Mouse (Mus musculus): ENCODE measurements around the gene Mecr. TPM values are rescaled to one million over a fixed set of nuclear protein-coding genes. Genes with fewer than 3 reads are reported as not detected.
"Not testable (repeated sequence)": the region's sequence is repeated elsewhere in the genome, so short reads cannot be mapped to it uniquely, and the experiment has no call there.

The Mecr gene
- 10 to 100 TPM; 21.0 to 21.1 TPM for total RNA-seq (2021)
- long read RNA-seq, experiment 1, transcript Mecr-201 (10 exons, 1,337 nt), result major isoform, 29 of 31 reads
- long read RNA-seq, experiment 1, partial matches to known transcripts, result 0 of 31 reads
- long read RNA-seq, experiment 1, other reads (novel, unspliced or antisense), result 2 of 31 reads
- long read RNA-seq, experiment 2, transcript Mecr-201 (10 exons, 1,337 nt), result major isoform, 26 of 31 reads
- long read RNA-seq, experiment 2, partial matches to known transcripts, result 1 of 31 reads
- long read RNA-seq, experiment 2, other reads (novel, unspliced or antisense), result 3 of 31 reads

DNA sequence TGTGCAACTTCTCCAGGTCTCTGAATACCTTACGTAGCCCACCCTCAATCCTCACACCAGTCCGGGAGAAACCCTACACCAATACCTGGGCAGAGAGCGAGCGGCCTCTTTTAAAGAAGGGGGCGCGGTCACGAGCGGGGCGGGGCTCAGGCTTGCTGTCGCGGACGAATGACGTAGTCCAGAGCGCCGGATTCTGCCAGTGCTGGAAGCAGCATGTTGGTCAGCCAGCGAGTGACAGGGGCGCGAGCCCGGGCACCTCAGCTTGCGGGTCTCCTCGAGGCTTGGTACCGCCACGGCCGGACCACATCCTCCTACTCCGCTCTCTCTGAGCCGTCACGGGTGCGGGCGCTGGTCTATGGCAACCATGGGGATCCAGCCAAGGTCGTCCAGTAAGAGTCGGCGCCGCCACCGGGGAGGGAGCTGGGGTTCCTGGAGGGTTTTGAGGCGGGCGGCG is at the start of gene Mecr:
Gene Mecr, plus strand, starts transcription at position 181 of the 454 bp plus-strand sequence.
- peak; percentile 86 to 93 for DNase-seq (ENCODE audit: low spot score in 2 of 2)

DNA sequence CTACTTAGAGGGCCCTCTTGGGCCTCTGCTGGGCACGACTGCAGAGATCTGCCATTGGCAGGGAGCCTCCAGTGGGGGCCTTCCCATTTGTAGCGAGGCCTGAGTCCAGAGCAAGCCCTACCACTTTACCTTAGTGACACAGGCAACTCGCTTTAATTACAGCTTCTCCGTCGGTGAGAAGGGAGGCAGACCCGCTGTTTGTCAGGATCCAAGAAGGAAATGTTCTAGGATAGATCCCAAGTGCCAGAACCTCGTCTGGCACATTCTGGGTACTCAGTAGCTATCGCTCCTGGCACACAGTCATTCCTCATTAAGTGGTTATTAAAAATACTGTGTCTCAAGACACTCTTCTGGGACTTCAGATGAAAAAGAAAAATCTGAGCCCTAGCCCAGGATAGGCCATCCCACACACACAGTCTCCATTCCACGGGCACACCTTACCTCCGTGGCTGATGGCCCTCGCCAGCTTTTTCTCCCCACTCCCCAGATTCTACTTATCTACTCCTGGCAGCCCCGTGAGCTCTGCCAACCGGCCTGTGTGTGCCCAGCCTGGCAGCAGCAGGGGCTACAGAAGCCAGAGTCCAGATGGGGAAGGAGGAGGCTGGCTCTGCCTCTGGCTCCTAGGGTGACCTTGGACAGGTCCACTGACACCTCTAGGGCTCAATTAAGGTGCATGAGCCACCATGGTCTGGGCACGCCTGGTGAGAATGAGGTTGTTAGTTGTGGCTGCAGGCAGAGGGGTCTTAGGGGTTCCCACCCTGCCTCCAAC is 46.8 kb upstream of the Mecr start:
- no peak for DNase-seq (ENCODE audit: low spot score in 2 of 2)

DNA sequence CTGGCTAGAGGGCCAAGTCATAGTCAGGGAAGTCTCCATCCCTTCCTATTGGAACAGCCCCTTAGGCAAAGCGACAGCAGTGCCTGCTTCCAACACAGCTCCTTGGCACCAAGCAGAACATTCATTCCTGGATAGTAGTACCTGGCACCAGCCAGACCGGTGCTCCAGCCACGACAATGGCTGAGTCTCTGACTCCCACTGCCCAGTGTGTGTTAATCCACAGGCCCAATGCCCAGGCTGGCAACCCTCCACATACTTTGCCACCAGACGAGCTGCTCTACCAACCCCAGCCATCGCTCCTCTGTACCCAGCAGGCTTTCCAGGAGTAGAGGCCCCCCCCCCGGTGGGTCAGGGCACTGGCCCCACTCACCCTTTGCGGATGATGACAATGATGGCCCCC is 45.8 kb upstream of the Mecr start:
- peak in 1 of 2 experiments; percentile 37 for DNase-seq (ENCODE audit: low spot score in 2 of 2)

DNA sequence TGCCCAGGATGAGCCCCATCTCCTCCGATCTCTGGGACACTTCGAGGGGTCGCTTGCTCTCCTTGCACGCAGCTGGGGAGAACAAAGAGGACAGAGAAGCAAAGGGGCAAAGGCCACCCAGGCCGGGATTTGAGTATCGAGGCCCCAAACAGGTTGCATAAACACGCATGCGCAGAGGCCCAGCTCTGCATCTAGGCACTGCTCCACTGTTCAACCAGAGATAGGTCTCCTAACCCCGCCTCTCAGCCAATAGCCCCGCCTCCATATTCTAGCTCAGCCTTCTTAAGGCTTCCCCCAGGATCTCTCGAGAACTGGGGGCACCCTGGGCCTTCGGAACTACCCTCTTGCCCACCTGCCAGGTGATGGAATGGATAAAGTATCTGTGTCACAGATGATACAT is 45.4 kb upstream of the Mecr start:
- DNase-seq (ENCODE audit: low spot score in 2 of 2), result no peak

DNA sequence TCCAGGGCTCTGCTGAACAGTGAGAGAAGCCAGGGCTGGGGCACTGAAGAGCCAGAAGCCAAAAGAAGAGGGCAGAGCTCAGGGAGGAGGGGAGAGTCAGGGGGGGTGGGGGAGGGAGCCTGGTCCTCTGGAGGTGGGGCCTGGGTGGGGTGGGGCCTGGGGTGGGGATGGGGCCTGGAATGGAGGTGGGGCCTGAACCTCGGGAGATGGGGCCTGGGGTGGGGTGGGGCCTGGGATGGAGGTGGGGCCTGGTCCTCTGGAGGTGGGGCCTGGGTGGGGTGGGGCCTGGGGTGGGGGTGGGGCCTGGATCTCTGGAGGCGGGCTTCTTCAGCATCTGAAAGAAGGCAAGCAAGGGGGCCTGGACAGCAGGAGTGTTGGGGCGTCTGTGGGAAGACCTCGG is 44.3 kb upstream of the Mecr start:
- DNase-seq (ENCODE audit: low spot score in 2 of 2), result no peak

DNA sequence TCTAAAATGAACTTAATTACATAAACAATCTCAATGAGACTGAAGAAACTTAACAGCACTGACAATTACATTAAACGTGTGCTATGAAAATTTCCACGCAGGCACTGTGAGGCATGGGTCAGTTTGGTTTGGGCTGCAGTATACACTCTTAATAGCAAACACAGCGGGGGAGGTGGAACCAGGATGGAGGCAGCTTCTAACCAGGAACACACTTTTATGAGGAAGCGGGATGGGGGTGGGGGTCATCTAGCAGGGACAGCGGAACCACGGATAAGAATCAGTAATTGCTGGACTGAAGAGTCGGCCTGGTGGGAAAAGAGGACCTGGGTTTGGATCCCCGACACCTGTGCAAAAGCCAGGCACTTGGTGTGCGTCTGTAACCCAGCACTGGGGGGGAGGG is 39.4 kb upstream of the Mecr start:
- no peak for DNase-seq (ENCODE audit: low spot score in 2 of 2)

DNA sequence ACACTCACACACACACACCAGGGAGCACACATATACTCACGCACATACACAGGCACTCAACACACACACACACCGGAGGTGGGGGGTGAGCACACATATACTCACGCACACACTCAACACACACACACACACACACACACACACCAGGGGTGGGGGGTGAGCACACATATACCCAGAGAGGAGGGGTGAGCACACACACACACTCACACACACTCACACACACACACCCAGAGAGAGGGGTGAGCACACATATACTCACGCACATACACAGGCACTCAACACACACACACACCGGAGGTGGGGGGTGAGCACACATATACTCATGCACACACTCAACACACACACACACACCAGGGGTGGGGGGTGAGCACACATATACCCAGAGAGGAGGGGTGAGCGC is 38.5 kb upstream of the Mecr start:
- not testable (repeated sequence) for DNase-seq (ENCODE audit: low spot score in 2 of 2)

DNA sequence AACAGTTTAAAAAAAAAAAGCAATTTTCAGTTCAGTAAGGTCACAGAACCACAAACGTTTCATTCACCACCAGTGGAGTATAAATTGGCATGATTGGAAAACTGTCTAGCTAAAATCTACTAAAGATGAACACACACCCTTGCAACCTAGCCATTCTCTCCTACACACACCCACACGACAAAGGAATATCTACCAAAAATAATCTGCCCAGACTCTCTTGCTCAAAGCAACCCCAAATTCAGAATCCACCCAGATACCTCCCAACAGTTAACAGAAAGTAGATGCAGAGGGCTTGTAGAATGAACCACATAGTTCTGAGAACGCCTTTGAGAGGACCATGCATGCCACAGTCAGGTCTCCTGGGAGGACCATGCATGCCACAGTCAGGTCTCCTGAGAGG is 38.0 kb upstream of the Mecr start:
- DNase-seq (ENCODE audit: low spot score in 2 of 2), result no peak

DNA sequence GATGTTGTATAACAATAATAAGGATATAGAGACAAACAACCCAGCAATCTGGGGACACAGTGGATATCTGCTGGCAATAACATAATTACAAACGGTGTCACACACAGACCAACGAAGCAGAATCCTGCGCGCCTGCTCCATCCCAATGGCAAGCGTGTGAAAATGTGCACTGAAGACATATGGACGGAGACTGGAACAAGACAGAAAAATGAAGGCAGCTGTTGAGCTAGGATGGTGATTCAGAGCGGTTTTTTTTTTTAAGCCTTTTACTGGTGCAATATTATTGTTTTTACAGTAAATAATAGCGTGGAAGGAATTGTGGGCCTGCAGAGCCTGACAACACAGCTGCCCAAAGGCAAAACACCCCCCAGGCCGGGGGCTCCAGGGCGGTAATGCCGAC is 30.8 kb upstream of the Mecr start:
- DNase-seq (ENCODE audit: low spot score in 2 of 2), result no peak

DNA sequence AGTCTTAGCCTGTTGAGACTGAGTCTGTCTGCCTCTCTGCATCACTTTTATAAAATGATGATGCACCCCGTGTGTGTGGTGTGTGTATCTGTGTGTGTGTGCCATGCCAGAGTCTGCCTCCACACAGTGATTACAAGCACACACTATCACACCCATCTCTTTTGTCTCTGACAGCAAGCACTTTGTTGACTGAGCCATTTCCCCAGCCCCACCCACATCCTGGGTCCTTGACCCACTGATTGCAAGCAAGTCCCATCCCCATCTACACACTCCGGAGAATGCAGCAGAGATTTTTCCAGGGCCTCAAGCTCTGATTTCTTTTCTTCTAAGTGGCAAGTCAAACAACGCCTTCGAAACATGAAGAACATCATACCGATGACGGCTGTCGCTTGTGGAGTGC is 29.5 kb upstream of the Mecr start:
- DNase-seq (ENCODE audit: low spot score in 2 of 2), result no peak

DNA sequence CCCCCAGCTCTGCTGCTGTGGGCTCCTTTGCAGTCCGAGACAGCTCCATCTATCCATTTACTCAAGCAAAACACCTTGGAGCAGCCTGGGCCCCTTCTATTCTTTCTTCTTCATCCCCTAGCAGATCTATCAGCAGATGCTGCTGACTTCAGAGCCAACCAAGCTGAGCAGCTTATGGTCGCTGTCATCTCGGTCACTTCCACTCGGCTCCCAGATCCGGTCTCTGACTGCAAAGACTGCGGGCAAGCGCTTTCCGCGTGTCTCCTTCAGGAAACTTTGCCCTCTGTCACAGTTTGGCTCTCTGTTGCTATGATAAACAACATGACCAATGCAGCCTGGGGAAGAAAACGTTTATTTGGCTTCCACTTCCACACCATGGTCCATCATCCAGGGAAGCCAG is 28.4 kb upstream of the Mecr start:
- no peak for DNase-seq (ENCODE audit: low spot score in 2 of 2)

DNA sequence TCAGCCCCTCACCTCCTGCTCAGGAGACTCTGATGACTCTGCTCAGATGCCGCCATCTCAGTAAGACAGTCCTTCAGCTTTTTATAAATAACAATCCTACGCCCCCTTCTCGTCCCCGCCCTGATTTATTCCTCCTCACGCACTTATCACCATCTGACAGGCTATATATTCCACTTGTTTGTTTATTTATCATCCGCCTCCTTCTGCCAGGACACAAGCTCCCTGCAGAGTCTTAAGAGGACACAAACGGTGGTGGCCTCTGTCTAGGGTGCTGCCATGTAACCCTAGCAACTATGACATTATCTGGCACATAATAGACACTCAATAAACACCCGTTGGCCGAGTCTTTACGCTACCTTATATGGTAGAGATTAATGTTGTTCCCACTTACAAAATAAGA is 27.5 kb upstream of the Mecr start:
- DNase-seq (ENCODE audit: low spot score in 2 of 2), result no peak

DNA sequence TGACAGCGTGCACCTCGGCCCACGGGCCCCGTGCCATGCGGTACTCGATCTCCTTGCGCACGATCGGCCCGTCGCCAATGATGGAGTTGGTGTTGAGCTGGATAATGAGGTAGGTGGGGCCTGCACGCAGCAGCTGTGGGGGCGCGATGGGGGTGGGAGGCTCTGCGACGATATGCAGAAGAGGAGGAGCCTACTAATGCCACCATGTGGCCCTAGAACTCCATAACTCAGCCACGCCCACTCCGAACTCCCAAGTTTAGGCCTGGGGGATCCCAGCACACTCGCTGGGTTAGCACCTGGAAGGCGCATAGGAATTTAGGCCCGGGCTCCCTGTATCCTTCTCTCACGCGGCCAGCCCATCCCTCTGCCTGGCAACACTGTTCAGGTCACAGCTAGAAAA is 24.3 kb upstream of the Mecr start:
- DNase-seq (ENCODE audit: low spot score in 2 of 2), result no peak

DNA sequence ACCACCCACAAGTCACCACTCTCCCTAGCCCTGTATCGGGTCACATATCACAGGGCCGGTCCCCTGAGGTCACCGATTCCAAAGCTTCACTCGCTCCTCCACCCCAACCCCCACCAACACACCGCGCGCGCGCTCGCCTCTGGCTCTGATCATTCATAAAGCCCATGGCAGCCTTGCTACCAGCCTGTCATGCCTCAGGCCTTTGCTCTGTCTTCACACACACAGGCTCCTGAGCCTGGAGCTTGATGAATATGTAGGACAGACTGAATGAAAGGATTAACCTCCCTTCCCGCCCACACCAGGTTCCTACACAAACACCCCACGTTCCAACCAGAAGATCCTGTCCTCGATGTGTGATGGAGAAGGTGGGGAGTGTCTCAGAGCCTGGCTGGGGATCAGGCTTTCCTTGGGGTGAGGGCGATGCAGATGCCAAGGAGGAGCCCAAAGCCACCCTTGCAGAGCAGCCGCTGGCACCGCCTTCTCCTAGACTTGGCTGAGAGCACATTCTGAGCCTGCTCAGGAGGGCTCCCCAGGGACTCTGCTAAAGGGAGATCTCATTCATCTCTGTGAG is 22.0 kb upstream of the Mecr start:
- no peak for DNase-seq (ENCODE audit: low spot score in 2 of 2)

DNA sequence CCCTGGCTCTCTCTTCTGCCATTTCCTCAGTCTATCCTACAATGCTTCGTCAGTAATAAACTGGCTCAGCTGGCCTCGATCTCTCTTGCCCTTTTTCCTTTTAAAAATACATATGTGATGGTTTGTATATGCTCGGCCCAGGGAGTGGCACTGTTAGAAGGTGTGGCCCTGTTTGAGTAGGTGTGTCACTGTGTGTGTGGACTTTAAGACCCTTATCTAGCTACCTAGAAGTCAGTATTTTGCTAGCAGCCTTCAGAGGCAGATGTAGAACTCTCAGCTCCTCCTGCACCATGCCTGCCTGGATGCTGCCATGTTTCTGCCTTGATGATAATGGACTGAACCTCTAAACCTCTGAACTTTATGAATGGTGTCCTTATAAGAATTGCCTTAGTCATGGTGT is 20.7 kb upstream of the Mecr start:
- DNase-seq (ENCODE audit: low spot score in 2 of 2), result no peak

DNA sequence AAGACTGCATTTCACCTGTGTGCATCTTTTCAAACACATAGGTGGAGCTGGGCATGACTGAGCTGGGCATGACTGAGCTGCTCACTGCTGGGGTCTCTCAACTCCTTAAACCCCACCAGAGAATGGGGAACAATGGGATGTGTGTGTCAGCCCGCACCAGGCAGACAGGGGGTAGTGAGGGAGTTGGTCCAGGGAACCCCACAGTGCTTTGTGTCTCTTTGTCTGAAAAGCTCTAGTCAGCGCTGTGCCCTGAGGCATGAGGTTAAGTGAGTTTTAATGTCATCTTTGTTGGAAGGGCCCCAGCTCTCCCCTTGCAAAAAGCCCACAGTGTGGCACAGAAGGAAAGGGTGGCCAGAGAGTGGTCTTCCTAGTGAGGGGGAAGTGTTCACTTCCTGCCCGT is 18.3 kb upstream of the Mecr start:
- DNase-seq (ENCODE audit: low spot score in 2 of 2), result no peak

DNA sequence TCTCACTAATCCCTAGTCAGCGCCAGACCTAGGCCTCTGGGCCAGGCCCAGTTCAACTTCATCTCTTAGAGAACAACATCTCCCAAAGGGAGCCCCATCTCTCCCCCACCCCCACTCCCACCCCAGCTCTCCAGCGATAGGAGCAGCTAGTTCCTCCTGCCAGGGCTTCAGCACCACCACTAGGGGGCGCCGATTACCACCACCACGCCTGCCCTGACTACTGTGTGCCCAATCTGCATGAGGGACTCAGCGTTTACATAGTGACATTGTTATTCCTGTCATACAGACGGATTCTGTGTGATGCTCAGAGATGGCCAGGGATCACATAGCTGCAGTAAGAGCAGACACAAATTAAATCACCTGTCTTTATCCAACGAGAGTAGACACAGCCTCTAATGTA is 17.4 kb upstream of the Mecr start:
- no peak for DNase-seq (ENCODE audit: low spot score in 2 of 2)

DNA sequence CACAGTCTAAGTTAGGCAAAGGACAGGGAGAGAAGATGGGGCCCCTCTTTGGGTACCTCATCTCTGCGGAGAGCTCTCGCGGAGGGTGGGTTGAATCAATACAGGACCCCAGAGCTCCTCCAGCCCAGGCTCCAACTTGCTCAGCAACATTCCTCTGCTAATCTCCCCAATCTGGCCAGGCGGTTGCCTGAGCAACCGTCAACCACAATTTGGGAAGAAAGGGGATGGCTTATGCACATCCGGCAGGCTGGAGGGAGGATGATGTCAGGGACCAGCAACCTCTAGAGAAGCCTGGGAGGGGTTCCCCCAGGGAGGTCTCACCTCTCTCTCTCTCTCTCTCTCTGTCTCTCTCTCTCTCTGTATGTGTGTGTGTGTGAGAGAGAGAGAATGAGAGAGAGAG is 16.4 kb upstream of the Mecr start:
- DNase-seq (ENCODE audit: low spot score in 2 of 2), result no peak

DNA sequence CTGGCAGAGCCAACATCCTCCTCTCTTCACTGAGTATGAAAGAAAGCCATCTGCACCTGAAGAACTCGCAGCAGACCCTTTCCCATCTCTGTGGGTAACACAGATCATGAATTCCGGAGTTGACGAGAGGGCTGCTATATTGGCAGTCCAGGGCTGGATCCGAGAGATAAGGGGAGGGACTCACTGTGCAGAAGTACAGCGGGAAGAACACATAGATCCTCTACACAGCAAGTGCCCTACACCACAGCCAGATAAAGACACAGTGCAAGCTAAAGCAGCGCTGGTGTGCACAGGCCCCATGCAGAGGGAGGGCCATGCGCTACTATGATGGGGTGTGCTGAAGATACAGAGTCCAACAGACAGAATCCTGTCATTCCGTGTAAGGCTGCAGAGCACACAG is 14.1 kb upstream of the Mecr start:
- DNase-seq (ENCODE audit: low spot score in 2 of 2), result no peak

DNA sequence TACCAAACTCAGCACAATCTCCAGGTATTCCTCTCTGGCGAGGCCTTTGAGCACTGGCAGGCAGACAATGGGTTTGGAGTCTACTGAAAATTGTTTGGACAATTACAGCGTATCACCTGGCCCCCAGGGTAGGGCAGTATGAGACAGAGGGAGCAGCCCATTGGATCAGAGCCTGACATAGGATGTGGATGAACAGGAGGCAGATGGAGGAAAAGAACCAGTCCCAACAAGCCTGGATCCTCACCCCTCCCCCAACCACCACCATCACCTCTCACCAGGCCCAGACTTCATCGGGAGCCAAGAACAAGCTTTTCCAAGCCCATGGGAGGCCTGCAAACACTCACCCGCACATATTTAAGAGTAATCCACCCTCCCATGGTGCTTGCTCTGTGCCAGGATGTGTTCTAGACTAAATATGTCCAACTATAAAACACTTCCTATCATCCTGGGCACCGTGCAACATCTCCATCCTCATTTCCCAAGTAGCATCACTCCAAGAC is 11.7 kb upstream of the Mecr start:
- DNase-seq (ENCODE audit: low spot score in 2 of 2), result no peak

DNA sequence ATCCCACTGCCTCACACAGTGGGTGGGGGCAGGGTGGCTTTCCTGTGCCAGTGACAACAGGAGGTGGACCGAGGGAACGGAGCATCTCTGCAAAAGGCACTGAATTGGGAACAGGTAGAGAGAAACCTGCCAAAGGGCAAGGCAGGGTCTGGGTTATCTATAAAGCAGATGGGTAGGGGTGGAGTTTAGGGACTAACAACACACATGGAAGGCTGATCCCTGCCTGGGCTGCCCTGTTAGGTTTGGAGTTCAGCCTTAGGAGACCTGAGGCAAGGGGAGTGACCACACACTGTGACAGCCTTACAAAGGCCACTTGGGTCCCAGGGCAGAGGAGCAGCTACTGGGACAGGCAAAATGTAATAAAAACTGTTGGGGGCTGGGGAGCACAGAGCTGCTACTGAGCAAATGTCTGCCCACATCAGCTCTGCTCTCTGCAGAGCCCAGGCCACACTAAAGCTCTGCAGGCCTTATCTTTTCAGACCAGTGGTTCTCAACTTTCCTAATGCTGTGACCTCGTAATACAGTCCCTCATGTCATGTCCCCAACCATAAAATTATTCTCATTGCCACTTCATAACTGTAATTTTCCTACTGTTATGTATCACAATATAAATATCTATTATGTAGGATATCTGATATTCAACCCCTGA is 10.4 kb upstream of the Mecr start:
- no peak for DNase-seq (ENCODE audit: low spot score in 2 of 2)

All from gastrocnemius, postnatal 4 days (tissue).